Mouse (Mus musculus) erythroblast, embryonic 14.5 days (primary cell): Measurements from ENCODE around the gene Tle6.

Experiments used
- GATA1 ChIP-seq: IDR thresholded peaks from 2 replicates; pipeline ENCODE4 v1.6.1; 2012; ENCODE audit warnings: low read length, inconsistent platforms, mixed read lengths
- TAL1 ChIP-seq: IDR thresholded peaks from 3 replicates; pipeline ENCODE4 v1.6.1; 2012; ENCODE audit warnings: low read length, inconsistent platforms, mixed read lengths

DNA sequence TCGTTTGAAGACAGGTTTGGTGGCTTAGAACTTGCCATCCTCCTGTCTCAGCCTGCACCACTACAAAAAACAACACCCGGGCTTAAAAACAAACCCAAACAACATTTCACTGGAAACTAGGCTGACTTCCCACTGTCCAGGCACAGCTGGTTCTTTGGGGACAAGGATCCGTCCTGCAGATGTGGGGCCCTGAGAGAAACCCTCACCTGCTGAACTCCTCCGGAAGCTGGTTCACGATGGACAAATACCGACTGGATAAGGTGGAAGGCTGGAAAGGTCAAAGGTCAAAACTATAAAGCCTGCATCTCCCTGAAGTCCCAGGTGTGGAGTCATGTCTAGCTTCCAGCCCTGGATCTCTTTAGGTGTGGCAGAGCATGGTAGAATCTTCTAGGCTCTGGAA is 2.0 kb downstream of the Tle6 start:
- no peak for TF ChIP-seq TAL1
- no peak for TF ChIP-seq GATA1
